Mouse (Mus musculus): ENCODE data around the gene Pigv.
A peak's percentile ranks its signal among the peaks of the same experiment; 100 is the strongest.

Gene Pigv

DNA sequence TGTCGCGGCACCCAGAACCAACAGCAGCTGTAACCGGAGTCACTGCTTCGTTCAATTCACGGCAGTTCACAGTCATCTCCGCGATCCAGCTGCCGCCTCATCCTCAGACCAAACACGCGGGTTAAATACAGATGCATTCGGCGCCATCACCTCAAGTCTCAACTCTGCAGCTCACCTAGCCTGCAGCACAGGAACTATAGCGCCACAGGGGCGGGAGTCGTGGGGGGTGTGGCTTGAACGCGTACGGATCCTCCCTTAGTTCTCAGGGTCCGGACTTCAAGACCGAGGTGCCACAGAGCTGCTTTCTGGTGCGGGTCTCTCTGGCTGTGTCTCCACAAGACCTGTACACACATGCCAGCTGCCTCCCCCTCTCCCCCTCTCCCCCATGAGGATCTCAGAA lies 26.8 kb downstream of the Pigv start:
- no peak for ATAC-seq (ENCODE audit: low TSS enrichment)

DNA sequence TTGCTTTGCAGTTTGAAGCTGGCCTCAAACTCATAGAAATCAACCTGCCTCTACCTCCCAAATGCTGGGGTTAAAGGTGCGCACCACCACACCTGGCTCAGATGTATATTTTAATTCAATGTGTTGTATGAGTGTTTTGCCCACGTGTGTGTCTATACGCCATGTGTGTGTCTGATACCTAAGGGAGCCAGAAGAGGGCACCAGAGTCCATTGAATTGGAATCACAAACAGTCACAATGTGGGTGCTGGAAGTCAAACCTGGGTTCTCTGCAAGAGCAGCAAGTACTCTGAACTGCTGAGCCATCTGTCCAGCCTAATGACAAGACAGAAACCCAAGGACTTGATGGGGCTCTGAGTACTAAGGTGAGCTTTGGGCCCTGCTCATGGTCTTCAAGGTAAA lies 27.3 kb downstream of the Pigv start:
- ATAC-seq (ENCODE audit: low TSS enrichment), result no peak

DNA sequence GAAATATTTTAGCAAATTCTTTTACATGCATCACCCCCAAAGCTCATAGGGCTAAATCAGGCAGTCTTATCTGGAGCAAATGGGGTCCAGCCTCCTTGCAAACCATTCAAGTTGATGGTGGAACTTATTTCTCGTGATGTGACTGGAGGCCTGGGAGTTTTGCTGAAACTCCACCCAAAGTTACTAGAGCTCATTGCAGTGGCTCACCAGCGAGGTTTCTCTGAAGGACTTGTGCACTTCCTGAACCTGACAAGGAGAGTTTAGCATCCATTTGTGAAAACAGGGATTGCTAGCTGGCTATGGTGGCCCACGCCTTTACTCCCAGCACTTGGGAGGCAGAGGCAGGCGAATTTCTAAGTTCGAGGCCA lies 38.4 kb downstream of the Pigv start:
- no peak for ATAC-seq (ENCODE audit: low TSS enrichment)

DNA sequence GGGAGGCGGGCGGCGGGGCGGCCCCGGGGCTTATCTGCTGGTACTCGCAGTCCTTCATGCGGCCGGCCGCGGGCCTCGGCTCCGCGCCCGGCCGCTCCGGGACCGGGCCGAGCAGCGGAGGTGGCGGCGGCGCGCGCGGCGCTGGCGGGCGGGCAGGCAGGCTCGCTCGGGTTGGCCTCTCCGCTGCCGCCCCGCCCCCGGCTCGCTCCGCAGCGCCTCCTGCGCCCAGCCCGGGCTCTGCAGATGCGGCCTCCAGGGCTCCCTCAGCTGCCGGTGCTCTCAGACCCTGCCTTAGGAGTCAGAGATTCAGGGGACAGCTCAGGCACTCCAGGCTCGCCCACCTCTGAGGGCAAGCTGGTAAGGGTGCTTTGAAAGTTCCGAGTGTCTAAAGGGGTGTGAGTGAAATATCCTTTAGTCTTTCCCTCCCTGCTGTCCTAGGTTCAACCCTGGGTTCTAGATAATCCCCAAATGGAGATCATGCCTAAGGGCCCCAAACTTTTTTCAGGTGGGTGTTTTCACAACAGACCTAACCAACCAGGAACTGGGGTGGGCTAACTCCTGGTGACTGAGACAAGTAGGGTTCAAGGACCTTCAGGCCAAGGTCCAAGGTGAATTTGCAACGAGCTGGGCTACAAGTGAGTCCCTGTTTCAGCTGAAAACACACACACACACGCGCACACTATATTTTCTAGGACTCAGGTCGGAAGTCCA lies 39.0 kb downstream of the Pigv start:
- peak; percentile 96 for ATAC-seq (ENCODE audit: low TSS enrichment)

DNA sequence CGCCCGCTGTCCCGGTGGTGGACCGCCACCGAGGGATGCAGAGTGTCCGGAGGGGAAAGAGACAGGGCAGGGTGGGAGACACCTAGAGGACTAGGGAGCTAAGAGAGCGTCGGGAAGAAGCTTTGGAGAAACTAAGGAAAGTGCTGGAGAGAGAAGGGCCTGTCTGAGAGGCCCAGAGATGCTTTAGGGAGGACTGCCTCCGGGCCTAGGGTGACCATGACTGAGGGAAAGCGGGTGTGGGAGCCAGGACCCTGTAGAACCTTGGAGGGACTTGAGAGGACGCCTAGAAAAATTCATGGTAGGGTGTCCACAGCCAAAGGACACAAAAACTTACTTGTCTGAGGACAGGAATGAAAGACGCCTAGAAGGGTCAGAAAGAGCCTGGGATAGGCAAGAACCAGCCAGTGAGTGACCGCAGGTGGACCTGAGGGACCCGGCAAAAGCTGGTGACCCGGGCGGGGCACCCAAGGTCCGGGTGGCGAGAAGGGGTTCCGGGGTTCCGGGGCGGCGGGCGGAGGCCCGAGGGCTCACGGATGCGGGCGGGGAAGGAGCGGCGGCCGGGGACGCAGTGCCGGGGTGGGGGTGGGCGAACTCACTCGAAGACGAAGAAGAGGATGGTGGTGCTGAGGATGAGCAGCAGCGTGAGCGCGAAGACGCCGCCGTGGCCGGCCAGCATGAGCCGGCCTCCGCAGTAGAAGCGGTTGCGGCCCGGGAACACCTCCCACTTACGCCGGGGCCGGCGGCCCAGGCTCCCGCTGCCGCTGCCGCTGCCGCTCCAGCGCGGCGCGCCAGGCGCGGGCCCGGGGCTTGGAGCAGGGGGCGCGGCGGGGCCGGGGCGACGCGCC lies 39.7 kb downstream of the Pigv start:
- peak; percentile 60 for ATAC-seq (ENCODE audit: low TSS enrichment)

DNA sequence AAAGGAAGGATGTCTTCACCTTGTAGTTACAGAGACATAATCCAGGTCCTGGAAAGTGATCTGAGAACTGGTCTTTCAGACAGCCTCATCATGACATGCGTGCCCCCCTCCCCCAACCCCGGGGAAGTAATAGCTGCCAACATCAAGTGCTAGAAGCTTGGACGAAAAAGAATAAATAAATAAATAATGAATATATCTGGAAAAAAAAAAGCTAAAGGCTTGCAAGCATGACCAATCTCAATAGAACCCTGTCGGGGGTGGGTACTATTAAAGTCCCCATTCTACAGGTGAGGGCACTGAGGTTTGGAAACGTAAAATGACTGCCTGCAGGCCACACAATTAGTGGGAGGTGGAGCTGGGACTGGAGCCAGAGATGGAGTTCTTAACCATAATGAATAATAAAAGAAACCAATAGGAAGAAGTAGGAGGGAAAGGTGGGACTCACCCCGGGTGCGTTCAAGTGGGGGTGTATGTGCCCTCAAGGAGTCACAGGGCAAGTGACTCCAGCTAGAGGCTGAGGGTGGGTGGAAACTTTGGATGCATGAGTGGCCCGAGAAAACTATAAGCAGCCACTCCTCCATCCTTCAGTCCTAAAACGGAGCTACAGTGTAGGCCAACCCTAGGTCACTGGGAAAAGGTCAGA lies 40.6 kb downstream of the Pigv start:
- ATAC-seq (ENCODE audit: low TSS enrichment), result no peak

DNA sequence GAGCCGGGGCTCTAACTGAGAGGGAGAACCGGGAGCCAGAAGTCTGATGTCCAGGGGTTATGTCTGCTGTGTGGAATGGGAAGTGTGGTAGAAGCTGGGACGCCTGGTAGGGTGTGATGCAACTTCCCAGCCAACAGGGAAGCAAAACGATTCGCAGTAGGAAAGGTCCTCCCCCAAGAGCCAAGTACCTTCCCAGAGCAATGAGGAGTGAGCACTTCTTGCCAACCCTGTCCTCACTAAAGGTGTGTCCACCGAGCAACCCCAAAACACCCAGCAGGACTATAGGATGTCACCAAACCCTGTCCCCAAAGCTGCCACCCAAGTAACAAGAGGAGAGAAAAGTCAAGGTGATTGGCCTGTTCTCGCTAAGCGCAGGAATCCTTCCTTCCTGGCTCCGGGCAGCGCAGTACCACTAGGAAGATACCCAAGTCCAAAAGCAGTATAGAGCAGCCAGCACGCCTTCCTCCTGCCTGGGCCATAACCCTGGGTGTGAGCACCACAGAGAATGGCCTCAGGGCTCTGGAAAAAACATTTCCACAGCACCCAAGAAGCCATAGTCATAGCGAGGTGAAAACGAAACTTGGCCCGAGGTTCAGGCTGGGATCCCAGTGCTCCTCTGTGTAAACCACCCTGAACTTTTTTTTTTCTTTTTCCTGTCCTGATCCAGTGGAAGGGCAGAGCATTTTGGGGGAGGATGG lies 41.2 kb downstream of the Pigv start:
- ATAC-seq (ENCODE audit: low TSS enrichment), result no peak

DNA sequence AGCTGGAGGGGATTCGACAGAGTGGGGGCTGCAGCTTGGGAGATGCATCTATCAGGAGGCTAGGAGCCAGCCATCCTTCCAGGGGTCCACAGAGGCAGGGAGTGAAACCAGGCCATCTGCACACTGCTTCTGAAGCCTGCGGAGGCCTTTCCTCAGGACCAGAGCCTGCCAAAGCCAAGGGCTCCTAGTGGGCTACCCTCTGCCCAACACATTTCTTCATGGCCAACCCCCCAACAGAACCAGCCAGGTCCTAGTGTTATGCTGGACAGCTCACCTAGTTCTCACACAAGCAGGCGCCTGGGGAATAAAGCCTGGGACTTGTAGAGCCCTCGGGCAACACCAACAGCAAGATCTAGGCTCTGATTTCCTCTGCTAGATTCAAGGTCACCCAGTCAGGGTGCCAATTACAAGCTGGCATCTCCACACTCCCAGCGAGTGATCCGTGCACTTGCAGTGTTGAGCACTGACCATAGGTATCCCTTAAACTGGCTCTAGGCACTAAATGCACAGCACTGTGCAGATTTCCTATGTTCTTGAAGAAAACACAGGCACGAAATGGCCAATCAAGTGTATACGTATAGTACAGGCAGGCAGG lies 42.0 kb downstream of the Pigv start:
- ATAC-seq (ENCODE audit: low TSS enrichment), result no peak

DNA sequence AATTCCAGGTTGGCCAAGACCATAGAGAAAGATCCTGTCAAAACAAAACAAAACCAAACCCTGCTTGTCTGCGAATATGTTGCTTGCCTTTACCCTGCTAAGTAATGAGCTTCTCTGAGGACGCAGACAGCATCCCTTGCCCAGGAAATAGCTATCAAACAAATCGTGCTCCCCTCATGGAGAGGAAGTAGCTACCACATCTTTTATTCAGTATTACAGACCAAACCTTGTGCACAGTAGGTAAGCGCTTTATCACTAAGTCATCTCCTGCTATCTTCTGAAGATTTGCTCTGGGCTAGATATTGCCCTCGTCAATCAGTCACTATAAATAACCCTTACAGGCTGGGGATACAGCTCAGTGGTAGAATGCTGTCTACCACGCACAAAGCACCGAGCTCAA lies 43.3 kb downstream of the Pigv start:
- ATAC-seq (ENCODE audit: low TSS enrichment), result no peak

DNA sequence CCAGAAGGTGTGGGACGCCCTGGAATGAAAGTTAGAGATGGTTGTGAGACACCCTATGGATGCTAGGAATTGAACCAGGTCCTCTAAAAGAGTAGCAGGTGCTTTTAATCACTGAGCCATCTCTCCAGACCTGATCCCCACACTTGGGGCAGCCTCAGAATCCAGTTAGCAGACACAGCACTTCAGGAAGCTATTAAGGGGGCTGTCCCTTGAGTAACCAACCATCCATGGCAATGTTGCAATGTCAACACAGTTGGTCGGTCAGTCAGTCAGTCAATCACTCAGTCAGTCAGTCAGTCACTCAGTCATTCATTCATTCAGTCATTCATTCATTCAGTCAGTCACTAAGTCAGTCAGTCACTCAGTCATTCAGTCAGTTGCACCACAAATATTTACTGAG lies 43.9 kb downstream of the Pigv start:
- ATAC-seq (ENCODE audit: low TSS enrichment), result no peak

DNA sequence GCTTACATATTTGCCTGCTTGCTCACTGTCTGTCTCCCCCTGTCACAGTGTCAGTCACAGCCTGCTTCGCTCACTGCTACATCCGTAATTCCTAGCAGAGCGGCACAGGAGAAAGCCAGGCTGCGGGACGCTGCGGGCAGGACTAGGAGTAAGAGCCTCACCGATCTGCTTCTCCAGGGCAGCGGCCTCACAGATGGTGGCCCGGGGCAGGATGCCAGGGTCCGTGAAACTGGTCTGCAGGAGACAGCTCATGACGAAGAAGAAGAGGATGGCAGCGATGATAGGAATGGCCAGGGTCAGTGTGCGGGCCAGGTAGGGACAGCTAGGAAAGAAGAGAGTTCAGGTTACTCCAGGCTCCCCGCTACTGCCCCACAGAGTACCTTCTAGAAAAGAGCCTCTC lies 45.4 kb downstream of the Pigv start:
- no peak for ATAC-seq (ENCODE audit: low TSS enrichment)

DNA sequence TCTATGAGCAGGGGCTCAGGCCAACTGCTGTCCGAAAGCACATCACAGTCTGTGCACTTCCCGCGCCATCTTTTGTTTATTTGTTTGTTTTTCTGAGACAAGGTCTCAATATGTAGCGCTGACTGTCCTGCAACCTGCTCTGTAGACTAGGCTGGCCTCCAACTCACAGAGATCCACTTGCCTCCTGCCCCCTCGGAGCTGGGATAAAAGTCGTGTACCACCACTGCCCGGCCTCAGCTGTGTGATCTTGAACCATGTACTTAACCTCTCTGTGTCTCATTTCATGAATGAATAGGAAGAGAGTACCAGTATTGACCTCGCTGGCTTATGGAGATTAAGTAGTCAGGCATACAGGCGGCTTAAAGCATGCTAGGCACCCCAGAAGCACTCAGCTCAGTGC lies 45.8 kb downstream of the Pigv start:
- ATAC-seq (ENCODE audit: low TSS enrichment), result no peak

DNA sequence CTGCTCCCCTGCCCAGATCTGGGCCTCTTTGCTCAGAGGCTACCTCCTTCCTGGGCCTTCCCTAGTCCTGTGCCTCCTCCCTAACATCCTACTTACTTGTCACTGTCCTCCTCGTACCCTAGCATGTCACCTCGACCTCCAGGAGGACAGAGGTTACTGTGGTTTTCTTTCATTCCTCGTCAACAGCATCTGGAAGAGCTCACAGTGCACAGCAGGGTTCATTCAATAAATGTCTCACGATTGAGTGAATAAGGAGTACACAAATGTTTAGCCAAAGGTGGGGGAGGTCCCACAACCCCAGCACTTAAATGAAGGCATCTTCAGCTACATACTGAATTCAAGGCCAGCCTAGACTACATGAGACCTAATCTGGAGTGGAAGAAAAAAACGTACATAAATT lies 46.2 kb downstream of the Pigv start:
- ATAC-seq (ENCODE audit: low TSS enrichment), result no peak

DNA sequence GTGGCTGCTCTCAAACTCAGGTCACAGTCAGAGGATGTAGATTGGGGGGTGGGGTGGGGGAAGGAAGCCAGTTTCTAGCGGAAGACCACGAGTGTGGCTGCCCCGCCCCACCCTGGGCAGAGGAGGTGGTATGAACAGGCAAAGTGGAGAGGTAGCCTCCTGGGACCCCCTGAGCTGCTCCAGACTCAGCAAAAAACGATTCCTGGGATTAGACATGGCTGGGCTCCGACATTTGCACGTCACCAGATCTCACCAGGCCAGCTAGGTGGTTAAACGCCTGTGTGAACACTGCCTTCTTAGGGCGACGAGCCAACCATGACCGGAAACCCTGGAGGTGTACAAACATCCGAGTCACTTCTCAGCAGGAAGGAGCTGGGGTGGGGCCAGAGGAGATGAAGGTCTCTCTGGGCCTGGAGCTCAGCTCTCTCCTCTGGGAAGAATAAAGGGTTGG lies 46.8 kb downstream of the Pigv start:
- ATAC-seq (ENCODE audit: low TSS enrichment), result no peak

DNA sequence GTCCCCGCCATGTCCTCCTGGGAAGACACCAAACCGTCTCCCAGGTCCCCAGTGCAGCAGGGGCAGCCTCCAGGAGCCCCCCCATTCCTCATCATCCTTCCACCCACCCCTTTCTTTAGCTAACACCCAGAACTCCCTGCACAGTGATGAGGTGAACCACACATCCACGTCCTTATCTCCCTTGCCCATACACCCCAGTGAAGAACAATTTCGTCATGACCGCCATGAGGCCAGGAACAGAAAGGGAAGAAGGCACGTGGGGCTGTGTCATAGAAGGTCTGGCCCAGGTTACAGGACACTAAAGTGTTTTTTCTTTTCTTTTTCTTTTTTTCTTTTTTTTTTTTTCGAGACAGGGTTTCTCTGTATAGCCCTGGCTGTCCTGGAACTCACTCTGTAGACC lies 47.6 kb downstream of the Pigv start:
- ATAC-seq (ENCODE audit: low TSS enrichment), result no peak

DNA sequence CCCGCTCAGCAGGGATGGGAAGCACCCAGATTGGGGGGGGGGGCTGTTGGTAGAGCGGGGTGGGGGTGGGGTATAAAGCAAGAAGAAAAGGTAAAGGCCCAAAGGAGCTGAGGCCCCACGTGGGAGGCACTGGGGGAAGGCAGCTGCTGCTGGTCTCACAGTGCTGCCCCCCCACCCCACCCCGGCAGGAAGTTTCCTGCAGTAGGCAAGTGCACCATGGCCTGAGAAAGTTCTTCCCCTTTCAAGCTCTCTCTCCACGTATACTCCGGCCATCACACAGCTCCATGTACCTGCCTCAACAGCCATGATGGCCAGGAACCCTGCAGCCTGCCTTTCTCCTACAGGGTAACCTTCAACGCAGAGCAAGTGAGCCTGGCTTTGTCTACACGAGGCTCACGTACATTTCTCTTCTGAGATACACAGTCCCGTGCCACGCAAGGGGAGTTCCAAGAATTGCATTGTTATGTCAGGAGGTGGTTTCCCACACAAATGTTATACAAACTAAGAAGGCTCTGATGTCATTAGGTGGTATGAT lies 50.2 kb downstream of the Pigv start:
- no peak for ATAC-seq (ENCODE audit: low TSS enrichment)

DNA sequence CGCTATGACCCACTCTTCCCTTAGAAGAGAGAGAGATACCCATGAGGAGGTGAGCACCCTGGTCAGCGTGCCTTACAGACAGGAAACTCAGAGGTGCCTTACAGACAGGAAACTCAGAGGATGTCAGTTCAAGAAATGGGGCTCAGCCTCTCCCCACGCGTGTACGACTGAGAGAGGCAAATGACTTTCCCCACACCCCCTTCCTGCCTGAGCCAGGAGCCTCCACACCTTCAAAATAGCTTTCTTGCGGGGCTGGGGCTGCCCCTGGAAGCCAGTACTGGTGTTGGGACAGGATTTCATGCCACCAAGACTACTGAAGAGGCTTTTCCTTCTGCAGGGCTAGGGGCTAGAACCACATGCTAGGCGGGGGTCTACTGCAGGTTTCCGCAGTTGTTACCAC lies 51.8 kb downstream of the Pigv start:
- no peak; the same call in 1 of the 2 replicates for ATAC-seq (ENCODE audit: low TSS enrichment)

DNA sequence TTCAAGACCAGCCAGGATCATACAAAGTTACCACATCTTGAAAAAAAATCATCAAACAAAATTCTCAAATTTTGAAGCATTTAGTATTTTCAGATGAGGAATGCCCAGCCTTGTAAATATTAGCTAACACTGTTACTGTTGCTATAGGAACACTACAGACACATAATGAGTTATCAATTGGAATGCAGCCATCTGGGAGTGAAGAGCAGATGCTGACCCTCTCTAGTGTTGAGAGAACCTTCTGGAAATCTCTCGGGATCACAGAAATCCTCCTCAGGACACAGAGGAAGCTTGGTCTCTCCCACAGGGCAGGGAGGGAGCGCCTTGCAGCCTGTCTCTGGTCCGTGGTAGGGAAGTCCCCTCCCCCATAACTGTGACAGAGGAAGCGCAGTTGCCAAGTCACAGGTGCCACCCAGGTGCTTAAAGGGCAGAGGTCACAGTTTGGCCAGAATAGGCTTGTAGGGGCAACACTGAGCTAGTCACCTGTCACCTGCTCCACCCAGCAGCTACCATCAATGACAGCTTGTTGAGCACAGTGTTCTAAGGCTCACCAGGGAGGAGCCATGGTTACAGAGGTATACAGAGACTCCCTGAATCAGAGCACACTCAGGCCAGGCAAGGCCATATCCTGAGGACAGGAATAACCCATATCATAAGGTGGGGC lies 52.8 kb downstream of the Pigv start:
- ATAC-seq (ENCODE audit: low TSS enrichment), result no peak

DNA sequence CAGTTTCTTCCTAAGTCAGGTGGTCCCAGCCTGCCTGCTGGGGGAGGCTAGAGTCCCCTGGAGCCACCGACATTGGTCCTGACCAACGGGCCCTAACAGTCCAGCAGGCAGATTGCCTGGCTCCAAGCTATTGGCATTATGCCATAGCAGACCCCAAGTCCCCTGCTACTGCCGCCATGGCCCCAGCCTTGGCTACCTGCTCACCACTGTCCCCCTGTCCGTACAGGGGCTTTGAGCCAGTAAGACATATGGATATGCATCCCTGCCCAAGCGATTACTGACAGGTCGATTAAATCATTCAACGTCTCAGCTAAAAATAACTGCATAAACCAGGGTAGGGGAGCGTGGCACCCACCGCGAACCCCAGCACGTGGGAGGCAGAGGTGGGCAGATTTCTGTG lies 54.5 kb downstream of the Pigv start:
- ATAC-seq (ENCODE audit: low TSS enrichment), result no peak

DNA sequence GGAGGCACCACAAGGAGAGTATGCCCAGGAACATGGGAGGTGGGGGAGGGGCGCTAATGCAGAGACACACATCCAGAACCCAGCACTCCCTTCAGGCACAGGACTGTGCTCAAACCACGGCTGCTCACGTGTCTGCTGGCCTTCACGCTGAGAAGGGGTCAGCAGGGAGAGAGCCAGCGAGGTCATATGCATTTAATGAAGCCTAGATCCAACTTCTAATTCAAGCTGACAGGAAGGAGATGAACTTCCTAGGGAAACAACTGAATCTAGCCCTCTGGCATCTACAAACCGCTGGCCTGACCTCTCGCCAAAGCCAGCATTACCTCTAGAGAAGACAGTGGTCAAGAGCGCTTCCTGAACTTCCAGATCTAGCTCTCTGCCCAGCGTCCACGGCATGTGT lies 57.0 kb downstream of the Pigv start:
- no peak for ATAC-seq (ENCODE audit: low TSS enrichment)

DNA sequence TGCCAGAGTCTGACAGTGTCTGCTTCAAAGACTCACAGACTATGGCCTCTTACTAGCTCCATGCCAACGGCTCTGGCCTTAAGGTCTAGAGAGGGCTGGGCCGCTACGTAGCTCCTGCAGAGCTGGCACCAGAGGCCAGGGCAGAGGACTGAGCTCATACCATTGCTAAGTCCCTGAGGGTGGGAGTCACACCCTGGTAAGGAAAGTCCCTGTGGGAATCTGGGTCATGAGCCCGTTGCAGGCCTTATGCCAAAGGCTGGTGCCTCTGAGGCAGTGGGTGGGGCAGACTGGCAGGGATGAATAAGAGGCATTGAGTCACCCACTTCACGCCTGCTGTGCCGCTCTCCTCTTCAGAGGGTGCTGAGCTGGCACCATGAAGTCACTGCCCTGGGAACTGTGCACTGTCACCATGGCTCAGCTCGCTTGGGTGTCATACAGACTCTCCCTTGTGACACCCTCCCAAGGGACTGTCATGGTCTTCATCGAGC lies 58.1 kb downstream of the Pigv start:
- ATAC-seq (ENCODE audit: low TSS enrichment), result peak; percentile 95

Measured in frontal cortex, adult (tissue).